Mouse (Mus musculus) hindbrain, embryonic 15.5 days (tissue): ENCODE results near the gene Spata5. TPM values are rescaled to one million over a fixed set of nuclear protein-coding genes. Genes with fewer than 3 reads are reported as not detected.

Experiments used
- ATAC-seq: fragments of 200-750 bp; cut with Nextera tagmentation; 2 replicates; pipeline ENCODE4 v1.8.0; 2017; ENCODE audit warnings: low read depth, moderate number of reproducible peaks, moderate TSS enrichment; ENCODE audit not compliant: low FRiP score
- H3K27ac ChIP-seq: fragments of 300-500 bp; sonication (generic); replicated peaks from 2 replicates; pipeline ENCODE4 v1.5.1; 2015; ENCODE audit warnings: mild to moderate bottlenecking, inconsistent platforms
- H3K27me3 ChIP-seq: fragments of 300-500 bp; sonication (generic); 2 replicates; pipeline ENCODE4 v1.6.1; 2015; ENCODE audit warnings: control low read depth, inconsistent platforms
- H3K36me3 ChIP-seq: fragments of 300-500 bp; sonication (generic); 2 replicates; pipeline ENCODE4 v1.6.1; 2015; ENCODE audit warnings: control low read depth, inconsistent platforms
- H3K4me1 ChIP-seq: fragments of 300-500 bp; sonication (generic); replicated peaks from 2 replicates; pipeline ENCODE4 v1.6.1; 2015; ENCODE audit warnings: control low read depth, inconsistent platforms
- H3K4me2 ChIP-seq: fragments of 300-500 bp; sonication (generic); 2 replicates; pipeline ENCODE4 v1.6.1; 2015; ENCODE audit warnings: moderate library complexity, mild to moderate bottlenecking, inconsistent platforms
- H3K4me3 ChIP-seq: fragments of 300-500 bp; sonication (generic); 2 replicates; pipeline ENCODE4 v1.5.1; 2015; ENCODE audit warnings: mild to moderate bottlenecking, inconsistent platforms
- H3K9ac ChIP-seq: fragments of 300-500 bp; sonication (generic); 2 replicates; pipeline ENCODE4 v1.6.1; 2015; ENCODE audit warnings: inconsistent platforms
- H3K9me3 ChIP-seq: fragments of 300-500 bp; sonication (generic); 2 replicates; pipeline ENCODE4 v1.6.1; 2016; ENCODE audit warnings: control low read depth, inconsistent platforms
- WGBS: fragments of 180-500 bp; shearing (Covaris S2); methylation state at CpG from one replicate; pipeline ENCODE4 v1.1.7; 2015; 5-methylcytosine and 5-hydroxymethylcytosine counted together
- polyA plus RNA-seq: library from polyadenylated mRNA; unstranded; fragments of >200 nt; fragmentation: Nextera tagmentation; extraction: Ambion mirVana; gene quantifications from 2 replicates; pipeline ENCODE4 v1.2.1, GENCODE M21; 2015

The Spata5 gene
- polyA plus RNA-seq, 1 experiment from 2014 or later, result 29.9 TPM

DNA sequence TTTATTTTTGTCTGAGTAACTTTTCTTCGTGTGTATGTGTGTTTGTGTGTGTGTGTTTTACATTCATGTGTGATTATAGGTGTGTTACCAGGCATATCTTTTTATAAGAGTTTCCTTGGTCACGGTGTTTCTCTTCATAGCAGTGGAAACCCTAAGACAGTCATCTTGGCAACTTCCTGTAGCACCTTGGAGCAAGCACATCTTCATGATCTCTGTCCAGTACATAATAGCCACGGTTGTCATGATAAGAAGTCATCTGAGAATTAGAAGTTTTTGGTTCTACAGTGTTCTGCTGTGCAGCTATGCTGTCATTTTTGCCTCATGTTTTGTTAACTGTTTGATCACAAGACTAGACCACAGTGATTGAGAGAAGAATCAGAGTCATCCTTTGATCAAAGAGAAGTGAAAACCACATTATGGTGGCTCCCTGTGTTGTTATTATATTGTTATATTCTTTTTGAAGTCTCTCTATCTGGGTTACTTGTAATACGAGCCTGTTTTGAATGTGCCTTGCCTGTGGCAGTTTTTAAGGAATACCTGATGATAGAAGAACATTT, 64.1 kb downstream of the Spata5 start:
- H3K9ac ChIP-seq, result no peak overlapping the region
- no peak for ATAC-seq
- H3K4me2 ChIP-seq, result no peak overlapping the region
- no peak overlapping the region for H3K27ac ChIP-seq
- no peaks in the 10 kb centered on the region for H3K9me3 ChIP-seq
- H3K4me1 ChIP-seq, result no peaks in the 10 kb centered on the region
- no peaks in the 10 kb centered on the region for H3K27me3 ChIP-seq
- H3K4me3 ChIP-seq, result no peak overlapping the region
- 91% methylated on average over 4 of the region's 4 CpGs for WGBS
- H3K36me3 ChIP-seq, result peaks cover 3% of the 10 kb centered on the region; the same call in 1 of the 2 replicates

GRCm38 (mm10) chr3:37487639-37488038, 67.9 kb downstream of the Spata5 start:
- H3K9me3 ChIP-seq, result no peaks in the 10 kb centered on the region
- H3K27me3 ChIP-seq, result no peaks in the 10 kb centered on the region
- H3K4me3 ChIP-seq, result no peak overlapping the region
- H3K9ac ChIP-seq, result no peak overlapping the region
- WGBS, result 97% methylated on average over 2 of the region's 2 CpGs
- H3K36me3 ChIP-seq, result no peaks in the 10 kb centered on the region
- H3K4me2 ChIP-seq, result no peak overlapping the region
- ATAC-seq, result no peak
- no peak overlapping the region for H3K27ac ChIP-seq
- H3K4me1 ChIP-seq, result no peaks in the 10 kb centered on the region

GRCm38 (mm10) chr3:37488173-37488572, 68.5 kb downstream of the Spata5 start:
- H3K4me3 ChIP-seq, result no peak overlapping the region
- H3K27ac ChIP-seq, result no peak overlapping the region
- no peak for ATAC-seq
- H3K9ac ChIP-seq, result no peak overlapping the region
- H3K9me3 ChIP-seq, result no peaks in the 10 kb centered on the region
- no peaks in the 10 kb centered on the region for H3K36me3 ChIP-seq
- no peaks in the 10 kb centered on the region for H3K27me3 ChIP-seq
- H3K4me1 ChIP-seq, result no peaks in the 10 kb centered on the region
- H3K4me2 ChIP-seq, result no peak overlapping the region

DNA sequence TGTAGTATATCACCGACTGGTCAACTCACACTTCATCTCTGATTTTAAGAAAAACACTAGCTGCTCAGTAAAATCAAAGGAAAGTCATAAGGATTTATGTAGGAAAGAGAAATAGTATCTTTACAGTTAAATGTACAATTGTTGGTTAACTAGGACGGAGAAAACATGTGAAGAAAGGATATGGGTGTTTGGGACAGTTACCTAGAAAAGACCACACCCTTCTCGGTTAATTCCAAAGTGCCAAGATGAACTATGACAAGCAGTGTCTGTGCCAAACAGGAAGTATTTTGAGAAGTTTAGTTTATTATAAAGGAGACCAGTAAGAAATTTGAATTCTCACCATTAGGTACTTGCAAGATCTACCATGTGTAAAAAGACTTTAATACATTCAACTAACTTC, 70.3 kb downstream of the Spata5 start:
- Histone ChIP-seq H3K9me3 (no peaks in the 10 kb centered on the region), H3K27me3 (no peaks in the 10 kb centered on the region), H3K4me1 (no peaks in the 10 kb centered on the region), H3K9ac (no peak overlapping the region), H3K4me3 (no peak overlapping the region), H3K4me2 (no peak overlapping the region), H3K36me3 (no peaks in the 10 kb centered on the region), H3K27ac (no peak overlapping the region)
- WGBS, result 91% methylated on average over 3 of the region's 3 CpGs
- no peak for ATAC-seq

DNA sequence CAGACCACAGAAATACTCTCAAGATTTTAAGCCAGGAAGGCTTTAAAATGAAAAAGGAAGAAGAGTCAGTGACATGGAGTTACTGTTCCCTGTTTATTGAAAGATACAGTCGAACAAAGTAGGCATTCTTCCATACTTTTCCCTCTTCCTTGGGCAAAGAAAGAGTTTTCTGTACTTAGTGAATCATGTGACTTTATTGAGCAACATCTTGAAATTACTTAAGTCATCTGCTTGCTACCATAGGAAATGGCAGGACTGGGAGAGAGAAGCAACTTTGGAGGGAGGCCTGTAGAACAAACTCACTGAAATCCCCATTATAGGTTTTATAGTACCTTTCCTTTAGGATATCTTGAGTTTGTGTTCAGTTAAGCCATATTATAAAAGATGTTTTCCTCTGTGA, 81.2 kb downstream of the Spata5 start:
- H3K9me3 ChIP-seq, result no peaks in the 10 kb centered on the region
- 83% methylated on average over 1 of the region's 1 CpGs for WGBS
- no peak overlapping the region for H3K4me2 ChIP-seq
- no peak overlapping the region for H3K9ac ChIP-seq
- no peak overlapping the region for H3K4me3 ChIP-seq
- no peak overlapping the region for H3K27ac ChIP-seq
- no peaks in the 10 kb centered on the region for H3K36me3 ChIP-seq
- no peaks in the 10 kb centered on the region for H3K27me3 ChIP-seq
- no peaks in the 10 kb centered on the region for H3K4me1 ChIP-seq
- no peak for ATAC-seq

- Histone ChIP-seq H3K36me3 (no peaks in the 10 kb centered on the region), H3K4me2 (no peak overlapping the region), H3K4me3 (no peak overlapping the region), H3K4me1 (no peaks in the 10 kb centered on the region), H3K27me3 (no peaks in the 10 kb centered on the region), H3K9me3 (no peaks in the 10 kb centered on the region), H3K27ac (no peak overlapping the region), H3K9ac (no peak overlapping the region)
- ATAC-seq, result no peak
- 80% methylated on average over 2 of the region's 2 CpGs for WGBS
Observed at GRCm38 (mm10) chr3:37502552-37502951, 82.9 kb downstream of the Spata5 start.

- Histone ChIP-seq H3K9ac (no peak overlapping the region), H3K4me2 (no peak overlapping the region)
Observed at GRCm38 (mm10) chr3:37503846-37504245, 84.2 kb downstream of the Spata5 start.

GRCm38 (mm10) chr3:37510055-37511032, 90.6 kb downstream of the Spata5 start:
- Histone ChIP-seq H3K27me3 (no peaks in the 10 kb centered on the region), H3K36me3 (no peaks in the 10 kb centered on the region), H3K9me3 (no peaks in the 10 kb centered on the region), H3K4me1 (no peaks in the 10 kb centered on the region), H3K4me3 (no peak overlapping the region), H3K9ac (no peak overlapping the region), H3K4me2 (no peak overlapping the region), H3K27ac (no peak overlapping the region)
- ATAC-seq, result no peak
- 79% methylated on average over 7 of the region's 7 CpGs for WGBS

More at GRCm38 (mm10) chr3:37503846-37504245, 84.2 kb downstream of the Spata5 start:
- Histone ChIP-seq H3K27ac (no peak overlapping the region), H3K9me3 (no peaks in the 10 kb centered on the region), H3K4me1 (no peaks in the 10 kb centered on the region), H3K27me3 (no peaks in the 10 kb centered on the region), H3K36me3 (no peaks in the 10 kb centered on the region), H3K4me3 (no peak overlapping the region)
- ATAC-seq, result no peak

GRCm38 (mm10) chr3:37515485-37515884, 95.8 kb downstream of the Spata5 start:
- Histone ChIP-seq H3K9ac (no peak overlapping the region), H3K4me3 (no peak overlapping the region), H3K4me1 (no peaks in the 10 kb centered on the region), H3K36me3 (no peaks in the 10 kb centered on the region), H3K9me3 (no peaks in the 10 kb centered on the region), H3K27ac (no peak overlapping the region), H3K4me2 (no peak overlapping the region), H3K27me3 (no peaks in the 10 kb centered on the region)
- no peak for ATAC-seq
- 35% methylated on average over 2 of the region's 2 CpGs for WGBS

GRCm38 (mm10) chr3:37516379-37516778, 96.7 kb downstream of the Spata5 start:
- Histone ChIP-seq H3K4me1 (no peaks in the 10 kb centered on the region), H3K9me3 (no peaks in the 10 kb centered on the region), H3K4me2 (no peak overlapping the region), H3K4me3 (no peak overlapping the region), H3K36me3 (no peaks in the 10 kb centered on the region), H3K9ac (no peak overlapping the region), H3K27me3 (no peaks in the 10 kb centered on the region), H3K27ac (no peak overlapping the region)
- WGBS, result 93% methylated on average over 2 of the region's 2 CpGs
- ATAC-seq, result no peak

DNA sequence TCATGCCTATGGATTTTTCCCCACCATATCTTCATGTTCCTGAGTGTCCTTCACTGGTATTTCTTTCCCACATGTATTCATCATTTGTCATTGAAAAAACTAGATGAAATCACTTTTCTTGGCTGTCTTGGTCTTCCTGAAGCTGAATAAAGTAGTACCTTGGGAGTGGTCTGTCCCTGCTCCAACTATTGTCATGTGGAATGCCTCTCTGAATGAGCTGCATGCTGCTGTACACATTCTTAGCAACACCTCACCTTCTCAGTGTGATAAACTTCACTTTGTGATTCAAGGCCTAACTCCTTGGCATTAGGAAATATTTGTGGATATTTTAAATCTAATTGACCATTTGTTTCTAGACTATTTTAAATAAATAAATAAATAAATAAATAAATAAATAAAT, 98.9 kb downstream of the Spata5 start:
- ATAC-seq, result no peak
- H3K9me3 ChIP-seq, result no peaks in the 10 kb centered on the region

GRCm38 (mm10) chr3:37520334-37521023, 100.8 kb downstream of the Spata5 start:
- Histone ChIP-seq H3K36me3 (no peaks in the 10 kb centered on the region), H3K4me2 (no peak overlapping the region), H3K4me3 (no peak overlapping the region), H3K27me3 (no peaks in the 10 kb centered on the region), H3K9ac (no peak overlapping the region), H3K9me3 (no peaks in the 10 kb centered on the region), H3K27ac (no peak overlapping the region), H3K4me1 (no peaks in the 10 kb centered on the region)
- WGBS, result 74% methylated on average over 3 of the region's 3 CpGs
- no peak for ATAC-seq

More for the DNA sequence above, 98.9 kb downstream of the Spata5 start:
- no peak overlapping the region for H3K27ac ChIP-seq
- no peaks in the 10 kb centered on the region for H3K4me1 ChIP-seq
- no peak overlapping the region for H3K4me2 ChIP-seq
- H3K9ac ChIP-seq, result no peak overlapping the region
- no peak overlapping the region for H3K4me3 ChIP-seq
- H3K27me3 ChIP-seq, result no peaks in the 10 kb centered on the region
- no peaks in the 10 kb centered on the region for H3K36me3 ChIP-seq
